Mouse (Mus musculus) right cerebral cortex, postnatal 4 days (tissue): ENCODE measurements around the gene Smndc1.

Experiments used
- DNase-seq: peaks from one replicate; pipeline ENCODE4 v3.0.0-alpha.2; 2022

Smndc1 gene

DNA sequence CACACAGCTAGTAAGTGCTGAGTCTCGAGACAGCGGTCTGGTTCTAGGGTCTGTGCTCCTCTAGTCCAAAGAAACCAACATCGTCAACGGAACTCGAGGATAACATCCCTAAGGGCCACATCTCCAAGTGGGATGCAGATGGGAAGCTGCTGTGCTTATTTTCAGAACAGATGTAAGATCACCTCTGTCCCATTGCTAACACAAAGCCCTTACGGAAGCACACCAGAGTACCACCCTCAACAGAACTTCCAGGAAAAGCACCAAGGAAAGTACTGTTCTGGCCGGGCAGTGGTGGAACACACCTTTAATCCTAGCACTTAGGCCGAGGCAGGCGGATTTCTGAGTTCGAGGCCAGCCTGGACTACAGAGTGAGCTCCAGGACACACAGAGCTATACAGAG is 12.0 kb downstream of the Smndc1 start:
- DNase-seq, result no peak

DNA sequence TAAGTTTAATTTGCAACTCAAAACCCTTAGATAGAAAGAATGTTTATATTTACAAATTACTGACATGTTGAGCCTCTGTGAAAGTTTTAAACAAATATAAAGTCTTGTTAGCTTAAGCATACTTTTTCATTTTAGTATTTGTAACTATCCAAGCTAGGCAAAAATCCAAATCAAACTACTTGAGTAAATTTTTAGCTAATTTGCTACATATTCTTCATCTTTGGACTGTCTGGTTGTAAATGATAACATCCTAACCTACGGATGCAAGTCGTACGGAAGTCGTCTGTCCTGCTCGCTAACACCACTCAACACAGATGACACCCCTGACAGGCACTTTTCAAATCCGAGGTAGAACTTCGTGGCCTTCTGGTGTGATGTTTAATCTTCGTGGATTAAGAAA is 12.7 kb downstream of the Smndc1 start:
- no peak for DNase-seq

DNA sequence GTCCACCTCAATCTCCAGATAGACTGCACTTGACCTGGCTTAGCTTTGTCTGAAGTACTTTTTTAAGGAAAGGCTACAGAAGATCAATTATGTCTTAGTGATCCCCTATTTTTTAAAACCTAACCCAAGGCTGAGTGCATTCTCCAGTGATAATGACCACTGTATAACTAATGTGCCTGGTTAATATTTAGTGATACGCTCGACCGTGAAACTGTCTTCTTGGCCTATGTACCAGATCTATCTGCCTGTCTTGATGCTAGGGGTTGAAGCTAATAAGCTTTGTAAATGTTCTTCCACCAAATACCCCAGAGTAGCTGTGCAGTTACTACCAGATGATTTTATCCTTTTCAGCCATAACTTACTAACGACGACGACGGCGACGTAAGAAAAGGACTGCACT is 14.6 kb downstream of the Smndc1 start:
- no peak for DNase-seq

DNA sequence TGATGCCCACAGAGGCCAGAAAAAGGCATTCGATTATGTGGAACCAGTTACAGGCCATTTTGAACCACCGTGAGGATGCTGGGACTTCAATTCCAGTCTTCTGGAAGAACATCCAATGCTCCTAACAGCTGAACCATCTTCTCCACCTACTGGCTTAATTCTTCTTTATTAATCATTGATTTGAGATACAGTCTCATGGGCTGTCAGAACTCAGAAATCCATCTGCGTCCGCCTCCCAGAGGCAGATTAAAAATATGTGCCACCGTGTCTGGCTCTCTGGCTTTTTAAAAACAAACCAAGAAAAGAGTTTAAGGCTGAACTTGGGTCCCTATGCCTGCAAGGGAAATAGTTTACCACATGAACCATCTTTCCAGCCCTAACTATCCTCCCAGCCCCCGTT is 15.1 kb downstream of the Smndc1 start:
- no peak for DNase-seq

DNA sequence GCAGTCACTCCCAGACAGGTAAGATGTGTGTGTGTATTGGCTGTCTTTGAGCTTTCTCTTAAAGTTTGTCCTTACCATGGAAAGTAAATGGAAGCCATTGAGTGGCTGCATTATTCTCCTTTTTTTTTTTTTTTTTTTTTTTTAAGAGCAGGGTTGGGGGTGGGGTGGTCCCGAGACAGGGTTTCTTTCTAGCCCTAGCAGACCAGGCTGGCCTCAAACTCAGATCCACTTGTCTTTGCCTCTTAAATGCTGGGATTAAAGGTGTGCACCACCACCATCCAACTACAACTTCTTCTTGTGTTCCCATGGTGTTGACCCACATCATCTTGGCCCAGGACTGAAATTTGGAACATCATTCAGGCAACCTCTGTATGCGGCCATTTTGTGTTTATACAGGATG is 16.8 kb downstream of the Smndc1 start:
- DNase-seq, result no peak

DNA sequence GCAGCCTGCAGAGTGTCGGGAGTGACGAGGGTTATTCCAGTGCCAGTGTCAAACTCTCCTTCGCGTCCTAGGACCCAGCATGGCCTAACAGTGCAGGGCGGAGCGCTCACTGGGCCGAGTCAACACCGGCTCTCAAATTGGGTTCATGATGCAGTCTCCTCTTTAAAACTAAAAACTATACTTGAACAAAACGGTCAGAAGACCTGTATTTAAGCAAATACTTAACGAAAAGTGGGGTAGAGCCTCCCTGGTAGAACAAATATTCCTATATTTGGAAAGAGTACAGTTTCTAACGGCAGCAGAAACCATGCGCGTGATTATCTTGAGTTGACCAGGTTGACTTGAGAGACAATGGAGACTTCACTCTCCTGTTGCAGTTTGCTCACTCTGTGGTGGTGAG is 18.7 kb downstream of the Smndc1 start, which contains the start of gene Gm10197:
TSS of gene Gm10197 (minus strand) at position 101 of the 400 bp plus-strand sequence.
- no peak for DNase-seq

DNA sequence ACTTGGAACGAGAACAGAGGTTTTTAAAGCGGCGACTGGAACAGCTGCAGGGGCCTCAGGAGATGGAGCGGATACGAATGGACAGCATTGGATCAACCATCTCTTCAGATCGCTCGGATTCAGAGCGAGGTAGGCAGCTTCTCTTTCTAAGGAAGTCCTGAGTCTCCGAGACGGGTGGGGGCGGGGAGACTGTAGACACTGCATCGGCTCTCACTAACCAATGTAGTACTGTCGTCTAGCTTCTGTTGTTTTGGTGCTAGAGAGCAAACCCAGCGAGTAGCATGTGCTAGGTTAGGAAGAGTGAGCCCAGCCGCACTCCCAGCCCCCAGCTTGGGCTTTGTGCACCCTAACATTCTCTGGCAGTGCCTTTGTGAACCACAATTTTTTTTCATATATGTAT is 20.1 kb downstream of the Smndc1 start:
- no peak for DNase-seq

DNA sequence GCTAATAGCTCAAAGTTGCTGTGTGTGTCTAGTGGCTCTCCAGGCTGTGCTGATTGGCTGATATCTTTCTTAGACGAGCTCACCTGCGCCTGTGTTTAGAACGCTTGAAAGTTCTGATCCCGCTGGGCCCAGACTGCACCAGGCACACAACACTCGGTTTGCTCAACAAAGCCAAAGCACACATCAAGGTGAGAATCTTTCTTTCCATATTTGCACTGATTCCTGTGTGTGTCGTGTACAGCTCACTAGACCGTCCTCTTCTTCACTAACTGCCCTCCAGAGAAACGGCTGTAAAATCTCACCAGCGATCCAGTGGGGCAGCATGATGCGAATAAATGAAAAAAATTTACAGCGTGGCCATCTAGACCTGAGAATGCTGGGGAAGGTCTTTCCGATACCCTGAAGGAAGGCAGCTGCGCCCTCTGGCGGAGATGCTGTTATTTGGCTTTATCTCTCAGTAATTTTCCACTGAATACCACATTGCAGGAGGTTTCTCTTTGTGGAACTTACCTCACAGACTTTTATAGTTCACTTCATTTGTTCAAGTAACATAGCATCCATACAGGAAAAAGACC is 20.8 kb downstream of the Smndc1 start:
- DNase-seq, result peak; percentile 93

DNA sequence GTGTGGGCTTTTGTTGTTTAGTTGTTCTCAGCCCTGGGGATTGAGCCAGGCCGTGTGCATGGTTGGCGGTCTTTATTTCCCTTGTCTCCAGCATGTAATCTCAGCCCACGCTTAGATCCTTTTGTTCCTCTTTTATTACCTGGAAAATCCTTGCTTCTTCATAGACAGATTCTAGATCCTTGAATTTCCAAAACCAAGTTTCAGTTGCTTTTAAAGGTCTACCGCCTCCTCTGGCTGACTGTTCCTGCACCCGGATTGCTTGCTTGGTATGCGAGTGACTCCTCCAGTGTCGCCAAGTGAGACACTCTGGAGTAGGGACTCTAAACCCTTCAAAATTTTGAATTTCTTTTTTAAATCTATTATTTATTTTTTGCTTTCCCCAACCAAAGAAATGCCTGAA is 23.5 kb downstream of the Smndc1 start:
- no peak for DNase-seq

DNA sequence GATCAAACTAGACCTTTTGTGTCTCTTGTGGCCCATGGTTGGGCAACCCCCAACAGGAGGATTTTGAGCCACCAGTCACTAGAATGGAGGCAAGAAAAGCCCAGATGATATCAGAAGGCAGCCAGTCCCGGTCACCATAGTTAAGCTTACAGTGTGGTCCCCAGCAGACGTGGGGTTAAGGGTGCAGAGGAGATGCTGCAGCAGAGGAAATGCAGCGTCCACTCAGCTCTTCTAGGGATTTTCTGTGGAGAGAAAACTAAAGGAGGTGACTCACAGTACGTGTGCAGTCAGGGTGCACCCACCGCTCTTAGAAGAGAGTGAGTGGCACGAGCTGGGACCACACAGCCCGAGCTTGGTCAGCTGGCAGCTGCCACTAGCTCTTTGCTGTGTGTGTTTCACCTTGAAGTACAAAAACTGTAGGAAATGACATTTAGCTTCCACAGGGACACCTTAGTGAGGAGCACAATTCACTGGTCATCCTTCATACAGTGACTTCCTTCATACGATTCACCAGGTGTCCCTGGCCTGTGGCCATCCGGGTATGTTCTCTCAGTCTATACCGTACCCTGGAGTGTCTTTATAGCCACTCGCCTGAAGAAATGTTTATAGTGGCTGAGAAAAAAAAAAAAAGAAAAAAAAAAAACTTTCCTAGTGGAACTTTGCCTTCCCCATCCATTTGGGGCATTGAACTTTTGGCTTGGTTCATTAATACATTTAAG is 24.2 kb downstream of the Smndc1 start:
- DNase-seq, result no peak

DNA sequence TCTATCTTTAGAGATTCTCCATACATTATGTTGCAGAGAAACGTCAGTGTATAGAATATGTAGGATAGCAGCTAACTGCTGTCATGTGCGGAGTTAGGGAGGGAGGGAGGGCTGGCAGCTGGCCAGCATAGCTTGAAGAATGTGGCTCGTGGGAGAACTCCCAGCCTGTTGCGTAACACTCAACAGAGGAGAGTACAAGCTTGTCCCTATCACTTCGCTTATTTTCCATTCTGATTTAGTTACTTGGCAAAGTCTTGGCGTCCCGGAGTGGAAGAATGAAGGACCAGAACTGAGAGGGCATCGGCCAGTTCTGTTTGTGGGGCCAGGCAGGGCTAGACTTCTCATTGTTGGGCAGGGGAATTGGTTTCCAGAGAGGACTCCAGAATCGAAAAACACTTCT is 25.4 kb downstream of the Smndc1 start:
- peak; percentile 72 for DNase-seq

DNA sequence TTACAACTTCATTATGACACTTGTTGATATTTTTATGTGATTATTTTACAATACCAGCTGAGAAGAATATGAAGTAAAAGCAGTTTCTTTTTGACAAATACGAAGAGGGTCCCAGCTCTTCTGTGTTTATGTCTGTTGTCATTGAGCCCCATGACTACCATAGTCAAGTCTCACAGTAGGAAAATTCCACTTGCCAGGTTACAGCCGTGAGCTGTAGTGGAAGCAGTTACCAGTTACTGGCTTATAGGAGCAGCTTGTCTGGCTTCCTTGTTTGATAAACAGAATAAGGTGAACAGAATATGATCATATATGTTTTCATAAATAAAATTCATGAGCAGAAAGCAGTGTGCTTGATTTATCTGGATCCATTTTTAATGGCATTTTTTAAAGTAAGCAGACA is 25.8 kb downstream of the Smndc1 start:
- no peak for DNase-seq

DNA sequence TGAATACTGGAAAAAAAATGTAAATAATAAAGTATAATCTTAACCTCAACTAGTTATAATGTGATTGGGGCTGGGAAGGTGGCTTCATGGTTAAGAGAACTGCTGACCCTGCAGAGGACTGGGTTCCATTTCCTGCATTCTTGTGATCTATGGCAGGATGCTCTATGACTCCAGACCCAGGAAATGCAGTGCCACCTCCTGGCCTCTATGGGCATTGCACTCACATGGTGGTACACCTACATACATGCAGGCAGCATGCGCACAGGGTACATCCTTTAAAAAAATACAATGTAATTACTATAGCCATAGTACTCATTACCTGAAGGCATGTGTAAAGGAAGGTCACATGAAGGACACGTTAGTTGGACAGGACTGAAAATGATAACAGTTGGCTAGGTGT is 27.4 kb downstream of the Smndc1 start:
- peak; percentile 48 for DNase-seq

DNA sequence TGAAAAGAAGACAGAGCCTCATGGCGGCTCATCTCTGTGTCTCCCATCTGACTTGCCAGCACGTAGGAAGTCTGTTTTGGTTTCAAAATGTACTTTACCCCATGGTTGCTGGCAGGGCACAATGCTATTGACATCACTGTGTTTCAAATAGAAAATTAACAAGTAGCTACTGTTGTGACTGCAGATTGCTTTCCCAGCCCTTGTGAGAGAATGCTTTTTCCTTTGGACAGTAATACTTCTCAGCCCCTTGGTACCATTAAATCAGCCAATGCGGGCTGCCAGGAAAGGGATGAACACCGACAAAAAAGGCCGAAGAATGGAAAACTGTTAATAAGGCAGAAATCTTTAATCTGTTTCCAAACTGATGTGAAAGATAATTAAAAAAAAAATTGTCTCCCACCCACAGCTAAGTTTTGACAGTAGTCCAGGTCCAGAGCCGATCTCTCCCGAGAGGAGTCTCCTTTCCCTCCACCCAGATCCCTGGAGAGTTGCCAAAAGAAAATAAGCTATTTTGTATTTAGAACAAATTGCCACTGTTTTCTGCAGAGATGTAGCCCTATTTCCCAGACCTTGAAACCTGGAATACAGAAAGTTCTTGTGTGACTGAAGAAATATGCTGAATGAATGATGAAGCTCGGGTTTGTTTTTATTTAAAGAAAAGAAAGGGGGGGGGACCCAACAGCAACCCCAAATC is 30.0 kb downstream of the Smndc1 start:
- DNase-seq, result no peak

DNA sequence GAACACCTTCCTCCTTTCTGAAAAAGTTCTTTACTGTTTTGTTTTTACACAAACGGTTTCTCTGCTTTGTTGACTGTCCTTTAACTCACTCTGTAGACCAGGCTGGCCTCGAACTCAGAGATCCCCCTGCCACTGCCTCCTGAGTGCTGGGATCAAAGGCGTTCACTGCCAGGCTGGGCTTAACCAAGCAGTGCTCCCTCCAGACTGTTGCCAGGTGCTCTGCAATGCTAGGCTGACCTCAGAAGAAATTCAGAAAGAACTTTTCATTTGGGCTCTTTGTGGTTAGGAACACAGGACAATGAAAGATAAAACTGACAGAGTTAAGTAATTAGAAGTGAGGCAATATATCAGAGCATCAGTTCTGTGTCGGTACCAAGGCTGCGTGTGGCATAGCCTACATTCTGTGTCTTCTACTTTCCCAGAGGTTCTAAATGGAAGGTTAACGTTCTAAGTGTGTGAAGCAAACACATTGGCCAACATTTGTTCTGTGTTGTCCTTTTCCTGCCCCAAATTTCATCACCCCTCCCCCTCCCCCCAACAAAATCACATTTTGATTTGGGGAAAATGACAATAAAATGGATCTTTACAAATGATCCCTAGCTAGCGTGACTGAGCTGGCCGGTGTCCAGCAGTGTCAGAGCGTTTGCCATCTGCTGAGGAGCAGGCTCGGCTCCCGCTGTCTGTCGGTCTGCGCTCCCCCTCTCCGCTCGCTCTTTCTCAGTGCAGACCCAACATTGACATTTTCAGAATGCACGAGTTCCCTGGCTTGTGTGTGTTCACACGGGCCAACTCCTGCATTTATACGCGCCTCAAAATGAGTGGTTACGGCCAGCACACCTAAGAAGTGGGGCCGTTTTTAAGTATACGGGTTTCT is 31.0 kb downstream of the Smndc1 start:
- peak; percentile 62 for DNase-seq

DNA sequence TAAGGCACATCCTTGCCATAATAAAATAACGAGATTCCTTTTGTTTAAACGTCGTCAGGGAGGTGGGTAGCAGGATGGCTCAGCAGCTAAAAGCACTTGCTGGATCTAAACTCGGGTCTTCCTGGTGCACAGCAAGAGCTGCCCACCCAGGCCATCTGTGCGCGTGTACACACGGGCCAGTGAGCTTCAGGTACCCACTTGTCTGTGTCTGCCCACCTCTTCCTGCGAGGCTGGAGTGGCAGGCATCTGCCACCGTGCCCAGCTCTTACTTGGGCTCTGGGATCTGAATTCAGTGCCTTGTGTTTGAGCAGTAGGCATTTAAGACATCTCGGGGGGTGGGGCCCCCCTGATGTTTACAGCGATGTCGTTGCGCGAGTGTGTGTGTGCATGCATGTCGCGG is 35.3 kb downstream of the Smndc1 start:
- DNase-seq, result no peak

DNA sequence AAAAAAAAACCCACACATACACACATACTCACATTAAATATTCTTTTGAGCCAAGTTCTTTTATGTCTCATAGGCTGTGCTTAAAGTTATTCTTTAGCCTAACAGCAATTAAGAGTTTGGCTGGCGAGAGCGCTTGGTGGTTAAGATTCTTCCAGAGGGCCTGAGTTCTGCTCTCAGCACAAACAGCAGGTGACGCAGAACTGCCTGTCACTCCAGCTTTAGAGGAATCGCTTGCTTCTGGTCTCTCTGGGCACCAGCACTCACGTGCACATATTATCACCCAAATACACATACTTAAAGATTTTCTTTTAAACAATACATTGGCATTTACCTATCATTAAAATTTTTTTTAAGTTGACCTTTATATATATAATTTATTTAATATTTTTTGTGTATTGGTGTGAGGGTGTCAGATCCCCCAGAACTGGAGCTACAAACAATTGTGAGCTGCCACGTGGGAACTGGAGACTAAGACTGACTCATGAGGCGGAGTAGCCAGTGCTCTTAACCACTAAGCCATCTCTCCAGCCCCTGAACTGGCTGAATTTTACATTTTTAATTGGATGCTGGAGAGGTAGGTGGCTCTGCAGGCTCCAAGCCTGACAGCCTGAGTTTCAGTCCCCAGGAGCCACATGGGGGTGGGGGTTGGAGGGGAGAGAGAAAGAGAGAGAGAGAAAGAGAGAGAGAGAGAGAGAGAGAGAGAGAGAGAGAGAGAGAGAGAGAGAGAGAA is 35.9 kb downstream of the Smndc1 start:
- DNase-seq, result no peak

DNA sequence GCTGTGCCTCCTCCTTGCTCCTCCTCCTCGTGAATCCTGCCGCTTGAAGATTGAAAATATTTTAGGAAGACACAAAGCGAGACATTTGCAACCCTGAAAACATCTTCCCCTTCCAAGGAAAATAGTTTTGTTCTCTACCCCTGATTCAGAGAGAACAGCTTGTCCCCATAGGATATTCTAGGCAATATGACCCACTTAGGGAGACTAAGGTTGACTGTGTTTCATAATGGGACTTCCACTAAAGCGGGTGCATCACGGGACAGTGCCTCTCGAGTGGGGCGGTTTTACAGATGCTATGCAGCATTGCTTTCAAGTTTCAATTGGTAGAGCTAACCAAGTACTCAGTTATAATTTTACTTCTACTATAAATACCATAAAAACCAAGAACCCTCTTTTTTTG is 36.5 kb downstream of the Smndc1 start:
- DNase-seq, result no peak

DNA sequence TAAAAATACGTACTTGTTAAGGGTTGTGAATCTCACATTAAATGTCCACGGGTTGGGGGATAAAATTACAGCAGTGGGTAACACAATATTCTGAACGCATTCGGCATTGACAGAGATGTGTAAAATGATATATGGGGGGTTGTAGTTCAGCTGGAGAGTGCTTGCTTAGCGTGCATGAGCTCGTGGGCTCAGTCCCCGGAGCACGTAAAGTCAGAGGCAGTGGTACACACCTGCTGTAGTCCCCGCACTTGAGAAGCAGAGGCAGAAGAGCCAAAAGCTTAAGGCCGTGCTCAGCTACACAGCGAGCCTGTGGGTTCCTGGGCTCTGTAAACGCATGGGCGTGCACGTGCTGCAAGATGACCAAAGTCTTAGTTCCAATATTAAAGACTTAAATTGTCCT is 44.6 kb downstream of the Smndc1 start:
- no peak for DNase-seq

DNA sequence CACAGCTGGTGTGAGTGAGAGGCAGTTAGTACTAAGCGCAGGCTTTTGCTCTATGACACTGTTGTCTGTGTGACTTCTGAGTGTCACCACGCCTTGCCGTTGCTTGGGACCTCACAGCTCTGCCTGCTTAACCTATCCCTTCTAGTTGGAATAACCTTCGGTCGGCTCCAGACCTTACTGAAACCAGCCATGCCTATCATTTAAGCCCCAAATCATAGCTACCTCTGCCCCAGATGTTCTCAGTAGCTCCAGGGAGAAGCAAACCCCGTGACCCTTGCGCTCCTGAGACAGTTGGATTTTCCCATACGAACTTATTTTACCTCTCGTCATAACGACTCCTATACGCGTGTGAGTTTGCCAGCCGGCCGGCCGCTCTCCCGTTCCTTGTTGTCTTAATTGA is 46.3 kb downstream of the Smndc1 start:
- no peak for DNase-seq

DNA sequence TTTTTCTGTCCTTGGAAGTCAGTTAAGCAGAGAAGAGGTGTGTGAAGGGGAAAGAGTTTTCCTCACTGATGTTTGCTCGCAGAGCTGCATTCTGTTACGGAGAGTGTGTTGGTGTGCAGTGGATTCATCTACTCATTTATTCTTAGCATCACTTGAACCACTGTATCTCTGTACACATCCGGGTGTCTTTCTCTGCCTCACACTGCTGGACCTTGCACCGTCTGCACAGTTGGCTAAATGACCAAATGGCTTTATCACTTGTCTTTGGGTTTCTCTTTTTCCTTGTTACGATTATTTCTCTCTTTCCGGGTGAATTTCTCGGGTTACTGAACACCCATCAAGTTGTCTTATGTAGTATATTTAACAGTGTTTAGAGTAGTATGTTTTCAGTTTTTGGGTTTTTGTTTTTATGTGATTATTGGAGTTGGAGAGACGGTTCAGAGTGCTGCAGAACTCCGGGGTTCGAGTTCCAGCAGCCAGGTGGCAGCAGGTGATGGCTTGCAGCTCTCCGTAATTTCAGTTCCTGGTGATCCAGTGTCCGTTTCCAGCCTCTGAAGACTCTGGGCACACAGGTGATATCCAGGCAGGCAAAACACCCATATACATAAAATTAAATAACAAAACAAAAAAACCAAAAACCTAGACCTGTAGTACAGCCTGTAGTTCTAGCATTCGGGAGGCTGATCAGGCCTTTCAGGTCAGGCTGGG is 47.0 kb downstream of the Smndc1 start:
- DNase-seq, result no peak

DNA sequence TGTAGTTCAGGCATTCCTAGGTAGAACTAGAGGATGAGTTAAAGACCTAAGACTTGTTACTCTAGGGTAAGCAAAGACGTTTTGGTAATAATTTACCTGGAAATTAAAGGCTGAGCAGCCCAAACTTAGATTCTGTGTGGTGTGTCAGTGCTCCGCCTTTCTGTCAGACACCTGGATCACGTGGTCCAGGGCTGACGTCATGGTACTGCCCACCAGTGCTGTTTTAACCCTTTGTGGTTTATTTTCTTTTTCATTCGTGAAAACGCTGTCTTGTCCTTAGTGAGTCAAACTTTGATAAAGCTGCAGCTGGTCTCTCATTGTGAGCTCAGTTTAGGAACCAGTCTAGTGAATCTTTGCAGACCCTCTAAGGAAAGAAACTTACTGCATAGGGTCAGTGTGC is 50.0 kb downstream of the Smndc1 start:
- no peak for DNase-seq
